21 mouse cellular contexts compared by ENCODE assay signal in genomic region chr9:58428795-58429194, GRCm38 (mm10). TPM values are rescaled to one million over a fixed set of nuclear protein-coding genes. Genes with fewer than 3 reads are reported as not detected.
"Had no signal": no experiment of that assay in that cellular context is flagged by ENCODE, and none has a peak within 500 bp of the region (broad histone marks: within the 10 kb centered on the region; RNA-seq: fewer than 3 reads in every experiment).

No protein-coding gene starts in this region.

- H3K4me2 ChIP-seq: lung, embryonic 15.5 days; midbrain, embryonic 11.5 days; midbrain, embryonic 13.5 days; midbrain, embryonic 15.5 days; neural tube, embryonic 12.5 days; stomach, embryonic 15.5 days had no signal

- H3K9me3 ChIP-seq: lung, embryonic 15.5 days; midbrain, embryonic 13.5 days; midbrain, embryonic 15.5 days; neural tube, embryonic 12.5 days; stomach, embryonic 15.5 days had no signal

- H3K36me3 ChIP-seq: lung, embryonic 15.5 days; midbrain, embryonic 13.5 days; midbrain, embryonic 15.5 days; neural tube, embryonic 12.5 days; stomach, embryonic 15.5 days had no signal

- H3K4me3 ChIP-seq: lung, embryonic 15.5 days; megakaryocyte, embryonic 14.5 days; midbrain, embryonic 13.5 days; midbrain, embryonic 15.5 days; neural tube, embryonic 12.5 days; stomach, embryonic 15.5 days had no signal

- H3K4me1 ChIP-seq: megakaryocyte, embryonic 14.5 days; midbrain, embryonic 13.5 days; midbrain, embryonic 15.5 days; neural tube, embryonic 12.5 days had no signal

- DNase-seq: lung, adult 2 months; lung, postnatal 14 days; lung, postnatal 36 days; right cerebral cortex, postnatal 14 days; thymus, adult 2 months; thymus, postnatal 25 days; thymus, postnatal 4 days had no signal

- H3K9ac ChIP-seq: lung, embryonic 15.5 days; midbrain, embryonic 13.5 days; midbrain, embryonic 15.5 days; neural tube, embryonic 12.5 days; stomach, embryonic 15.5 days had no signal

- ATAC-seq: lung, postnatal 0 days; midbrain, embryonic 13.5 days; midbrain, embryonic 15.5 days had no signal

- H3K27me3 ChIP-seq: lung, embryonic 15.5 days; midbrain, embryonic 13.5 days; midbrain, embryonic 15.5 days; neural tube, embryonic 12.5 days; stomach, embryonic 15.5 days had no signal

- H3K27ac ChIP-seq: lung, embryonic 15.5 days; macrophage; midbrain, embryonic 13.5 days; midbrain, embryonic 15.5 days; neural tube, embryonic 12.5 days; stomach, embryonic 15.5 days; stomach, postnatal 0 days had no signal

RNA-seq across cellular contexts. Expression of gene Tbc1d21, which starts 58.5 kb away (rescaled TPM):
- polyA plus RNA-seq: lung, adult 2 months; lung, embryonic 15.5 days; lung, postnatal 0 days; macrophage; midbrain, embryonic 11.5 days; midbrain, embryonic 13.5 days; midbrain, embryonic 15.5 days; midbrain, postnatal 0 days; neural tube, embryonic 12.5 days; neural tube, embryonic 14.5 days; spleen, adult 2 months; stomach, embryonic 15.5 days; stomach, postnatal 0 days; thymus, adult 2 months; urinary bladder, adult 2 months had no signal

RNA-seq across cellular contexts. Expression of gene Insyn1, which starts 59.6 kb away (rescaled TPM):
- polyA plus RNA-seq: macrophage had no signal
